Mouse (Mus musculus): ENCODE data around the gene Gap43. TPM values are rescaled to one million over a fixed set of nuclear protein-coding genes. Genes with fewer than 3 reads are reported as not detected.

The Gap43 gene
- total RNA-seq, 2 experiments from 2014 or later, result 9.5 to 14.7 TPM

Small RNA genes lying within 50 kb of the gene (microRNA-seq; reads per million reads assigned to microRNA genes)
- gene Mir6540, result 4.8 to 11.8 reads per million in 2 experiments

Data from gastrocnemius, postnatal 10 days (tissue).